Comparison of ENCODE assay signal across 21 mouse cellular contexts in the genomic region with DNA sequence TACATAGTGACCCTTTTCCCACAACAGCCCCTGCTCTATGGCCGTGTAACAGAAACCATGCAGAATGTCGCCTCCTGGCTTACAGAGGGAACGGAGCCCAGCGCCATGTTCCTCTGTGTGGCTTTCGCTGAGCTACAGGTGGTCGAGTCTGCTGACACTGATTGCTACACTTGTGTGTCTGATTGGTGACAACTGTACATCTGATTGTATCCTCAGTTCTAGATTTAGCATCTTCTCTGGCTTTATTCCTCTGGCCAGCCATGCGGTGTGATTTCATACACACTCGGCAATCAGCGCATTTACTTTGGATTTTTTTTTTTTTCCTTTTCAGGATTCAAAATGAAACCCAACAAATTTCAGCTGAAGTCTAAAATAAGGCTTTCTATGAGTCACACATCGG.
DNase-seq lines count a peak whose midpoint lies in the region; ATAC-seq and TF ChIP-seq lines count a peak whose summit lies in the region.
"Had no signal": no experiment of that assay in that cellular context is flagged by ENCODE, and none has a peak within 500 bp of the region (broad histone marks: within the 10 kb centered on the region; RNA-seq: fewer than 3 reads in every experiment).

No protein-coding gene starts in this region.

- H3K9ac ChIP-seq in midbrain, embryonic 11.5 days (ENCODE audit: low read length) = no peak overlapping the region
- no peak overlapping the region for H3K9ac ChIP-seq in midbrain, postnatal 0 days (replicated peaks; ENCODE audit: low read length, poor library complexity, severe bottlenecking)
- H3K9ac ChIP-seq in hindbrain, embryonic 12.5 days = no peak overlapping the region
- H3K9ac ChIP-seq: limb, embryonic 15.5 days; liver, embryonic 14.5 days; lung, embryonic 15.5 days; midbrain, embryonic 15.5 days; stomach, embryonic 15.5 days had no signal

- H3K4me3 ChIP-seq in midbrain, embryonic 11.5 days (ENCODE audit: low read depth, low read length) = no peak overlapping the region
- no peak overlapping the region for H3K4me3 ChIP-seq in midbrain, postnatal 0 days (ENCODE audit: low read depth, low read length)
- no peak overlapping the region for H3K4me3 ChIP-seq in hindbrain, embryonic 12.5 days
- H3K4me3 ChIP-seq: limb, embryonic 15.5 days; lung, embryonic 15.5 days; midbrain, embryonic 15.5 days; stomach, embryonic 15.5 days had no signal

- no peaks in the 10 kb centered on the region for H3K36me3 ChIP-seq in midbrain, embryonic 11.5 days (ENCODE audit: control insufficient read depth, insufficient read depth, low read length)
- no peaks in the 10 kb centered on the region for H3K36me3 ChIP-seq in midbrain, postnatal 0 days (ENCODE audit: insufficient read depth, low read length)
- no peaks in the 10 kb centered on the region for H3K36me3 ChIP-seq in hindbrain, embryonic 12.5 days
- H3K36me3 ChIP-seq: limb, embryonic 15.5 days; lung, embryonic 15.5 days; midbrain, embryonic 15.5 days; stomach, embryonic 15.5 days had no signal

- no peak overlapping the region for H3K27ac ChIP-seq in midbrain, embryonic 11.5 days (ENCODE audit: low read depth, low read length)
- no peak overlapping the region for H3K27ac ChIP-seq in midbrain, postnatal 0 days (ENCODE audit: low read depth, low read length)
- H3K27ac ChIP-seq in hindbrain, embryonic 12.5 days = no peak overlapping the region
- H3K27ac ChIP-seq: hindbrain, postnatal 0 days; limb, embryonic 15.5 days; liver, embryonic 14.5 days; lung, embryonic 15.5 days; midbrain, embryonic 15.5 days; stomach, embryonic 15.5 days had no signal

- WGBS in midbrain, embryonic 11.5 days = 91% methylated on average over 10 of the region's 10 CpGs
- WGBS in midbrain, postnatal 0 days = 91% methylated on average over 10 of the region's 10 CpGs
- WGBS in hindbrain, embryonic 12.5 days = 90% methylated on average over 10 of the region's 10 CpGs

- no peak for TF ChIP-seq CTCF in midbrain, postnatal 0 days (IDR thresholded peaks at IDR 0.05)

- peak; percentile 48 for ATAC-seq in frontal cortex, adult (ENCODE audit: low TSS enrichment)
- ATAC-seq in midbrain, embryonic 11.5 days (ENCODE audit: low FRiP score) = no peak
- ATAC-seq in midbrain, postnatal 0 days (ENCODE audit: low FRiP score) = no peak
- no peak for ATAC-seq in hindbrain, embryonic 12.5 days (ENCODE audit: low FRiP score)
- ATAC-seq: hindbrain, postnatal 0 days; intestine, embryonic 16.5 days; midbrain, embryonic 15.5 days had no signal

- H3K27me3 ChIP-seq in midbrain, embryonic 11.5 days (ENCODE audit: control insufficient read depth, insufficient read depth, low read length) = no peaks in the 10 kb centered on the region
- no peaks in the 10 kb centered on the region for H3K27me3 ChIP-seq in midbrain, postnatal 0 days (ENCODE audit: insufficient read depth, low read length)
- no peaks in the 10 kb centered on the region for H3K27me3 ChIP-seq in hindbrain, embryonic 12.5 days
- H3K27me3 ChIP-seq: limb, embryonic 15.5 days; lung, embryonic 15.5 days; midbrain, embryonic 15.5 days; stomach, embryonic 15.5 days had no signal

- no peak overlapping the region for H3K4me2 ChIP-seq in midbrain, embryonic 11.5 days
- H3K4me2 ChIP-seq in midbrain, postnatal 0 days (ENCODE audit: low read depth, low read length, poor library complexity, severe bottlenecking) = no peak overlapping the region
- no peak overlapping the region for H3K4me2 ChIP-seq in hindbrain, embryonic 12.5 days (replicated peaks)
- H3K4me2 ChIP-seq: heart, embryonic 11.5 days; limb, embryonic 15.5 days; lung, embryonic 15.5 days; midbrain, embryonic 15.5 days; stomach, embryonic 15.5 days had no signal

- no peak for DNase-seq in frontal cortex, postnatal 25 days (ENCODE audit: low spot score in 2 of 2)
- peak; percentile 75 for DNase-seq in midbrain, embryonic 11.5 days (ENCODE audit: low spot score, missing footprints)
- DNase-seq in midbrain, postnatal 0 days (ENCODE audit: low spot score) = no peak
- peak; percentile 51 for DNase-seq in right cerebral cortex, postnatal 25 days
- DNase-seq in testis, postnatal 14 days (ENCODE audit: low spot score) = no peak
- DNase-seq: adrenal gland, postnatal 25 days; cerebellum, adult 9-11 months; kidney, postnatal 36 days; lung, postnatal 4 days; thymus, adult 2 months; thymus, postnatal 4 days had no signal

- H3K9me3 ChIP-seq in midbrain, embryonic 11.5 days (ENCODE audit: control insufficient read depth, low read length) = no peaks in the 10 kb centered on the region
- H3K9me3 ChIP-seq in midbrain, postnatal 0 days (ENCODE audit: low read length) = no peaks in the 10 kb centered on the region
- no peaks in the 10 kb centered on the region for H3K9me3 ChIP-seq in hindbrain, embryonic 12.5 days (replicated peaks)
- H3K9me3 ChIP-seq: limb, embryonic 15.5 days; lung, embryonic 15.5 days; midbrain, embryonic 15.5 days; stomach, embryonic 15.5 days had no signal

- H3K4me1 ChIP-seq in midbrain, embryonic 11.5 days (ENCODE audit: control insufficient read depth, insufficient read depth, low read length) = no peaks in the 10 kb centered on the region
- H3K4me1 ChIP-seq in midbrain, postnatal 0 days (ENCODE audit: insufficient read depth, low read length) = peaks cover 6% of the 10 kb centered on the region; the same call in 1 of the 2 replicates
- no peaks in the 10 kb centered on the region for H3K4me1 ChIP-seq in hindbrain, embryonic 12.5 days
- H3K4me1 ChIP-seq: limb, embryonic 15.5 days; lung, embryonic 15.5 days; stomach, embryonic 15.5 days had no signal

Comparison
In these comparisons a context has a peak if more than half of its experiments do, and no peak if none do; other contexts are left out.
1. DNase-seq: peak in midbrain, embryonic 11.5 days (single experiment) and right cerebral cortex, postnatal 25 days (single experiment); none in frontal cortex, postnatal 25 days (0 of 2), midbrain, postnatal 0 days (single experiment) and testis, postnatal 14 days (single experiment).